19 mouse cellular contexts compared by ENCODE assay signal in genomic region chr17:44344542-44344941, GRCm38 (mm10).
"Had no signal": no experiment of that assay in that cellular context is flagged by ENCODE, and none has a peak within 500 bp of the region (broad histone marks: within the 10 kb centered on the region; RNA-seq: fewer than 3 reads in every experiment).

No protein-coding gene starts in this region.

- H3K4me3 ChIP-seq: midbrain, embryonic 10.5 days; midbrain, embryonic 12.5 days; myocyte; neural tube, embryonic 13.5 days; neural tube, embryonic 15.5 days had no signal

- H3K27ac ChIP-seq: midbrain, embryonic 10.5 days; midbrain, embryonic 12.5 days; neural tube, embryonic 13.5 days; neural tube, embryonic 15.5 days had no signal

- DNase-seq: lung, adult 18-20 months; lung, embryonic 14.5 days; lung, postnatal 10 days; lung, postnatal 4 days; midbrain, embryonic 14.5 days; retina, postnatal 1 day; right cerebral cortex, adult 18-20 months; right cerebral cortex, postnatal 25 days; right cerebral cortex, postnatal 4 days; spleen, adult 18-20 months; thymus, adult 18-20 months; thymus, postnatal 14 days; thymus, postnatal 36 days had no signal

- ATAC-seq: midbrain, embryonic 16.5 days had no signal
